In genomic region chr6:47044385-47045200, GRCm38 (mm10) we compare ENCODE assay signal across 9 mouse cellular contexts.
DNase-seq lines count a peak whose midpoint lies in the region; ATAC-seq and TF ChIP-seq lines count a peak whose summit lies in the region.
"Had no signal": no experiment of that assay in that cellular context is flagged by ENCODE, and none has a peak within 500 bp of the region (broad histone marks: within the 10 kb centered on the region; RNA-seq: fewer than 3 reads in every experiment).

No protein-coding gene starts in this region.

- no peak for DNase-seq in heart, adult 18-20 months
- DNase-seq in brain, adult 2 months (ENCODE audit: low read depth, low spot score), result peak; percentile 20
- DNase-seq in forebrain, postnatal 0 days, result peak; percentile 11
- DNase-seq in midbrain, embryonic 10.5 days (ENCODE audit: low spot score), result peak; percentile 39
- DNase-seq in urinary bladder, postnatal 4 days (ENCODE audit: low spot score in 2 of 2), result no peak
- DNase-seq in gastrocnemius, postnatal 25 days, result no peak
- no peak for DNase-seq in left cerebral cortex, adult 8-10 months (ENCODE audit: low spot score in 2 of 2)

- peak overlapping the region; percentile 76 for H3K4me2 ChIP-seq in heart, embryonic 13.5 days
- H3K4me2 ChIP-seq in forebrain, postnatal 0 days (ENCODE audit: low read depth), result peak overlapping the region; percentile 58

- H3K4me1 ChIP-seq in heart, embryonic 13.5 days, result no peaks in the 10 kb centered on the region
- no peaks in the 10 kb centered on the region for H3K4me1 ChIP-seq in forebrain, postnatal 0 days (ENCODE audit: insufficient read depth)
- peaks cover 5% of the 10 kb centered on the region for H3K4me1 ChIP-seq in midbrain, embryonic 10.5 days

- H3K9me3 ChIP-seq in heart, embryonic 13.5 days, result no peaks in the 10 kb centered on the region
- no peaks in the 10 kb centered on the region for H3K9me3 ChIP-seq in forebrain, postnatal 0 days (ENCODE audit: low read length)
- no peaks in the 10 kb centered on the region for H3K9me3 ChIP-seq in midbrain, embryonic 10.5 days (replicated peaks)

- ATAC-seq in heart, embryonic 13.5 days (ENCODE audit: extremely low read depth, insufficient number of reproducible peaks, low FRiP score, low TSS enrichment), result no peak
- ATAC-seq in forebrain, postnatal 0 days, result peak; percentile 53
- ATAC-seq: Patski had no signal

- TF ChIP-seq CTCF in forebrain, postnatal 0 days (IDR thresholded peaks at IDR 0.05; ENCODE audit: low read depth), result no peak

- no peaks in the 10 kb centered on the region for H3K36me3 ChIP-seq in heart, embryonic 13.5 days
- H3K36me3 ChIP-seq in forebrain, postnatal 0 days (ENCODE audit: insufficient read depth), result no peaks in the 10 kb centered on the region
- H3K36me3 ChIP-seq in midbrain, embryonic 10.5 days, result no peaks in the 10 kb centered on the region

- H3K9ac ChIP-seq in heart, embryonic 13.5 days, result peak overlapping the region; percentile 75
- peak overlapping the region; percentile 55 for H3K9ac ChIP-seq in forebrain, postnatal 0 days

- peak overlapping the region; percentile 56 for H3K4me3 ChIP-seq in heart, embryonic 13.5 days
- peak overlapping the region; percentile 38 for H3K4me3 ChIP-seq in forebrain, postnatal 0 days (ENCODE audit: low read depth, low read length)
- H3K4me3 ChIP-seq in midbrain, embryonic 10.5 days, result peak overlapping the region; percentile 60

- H3K27me3 ChIP-seq in heart, embryonic 13.5 days (replicated peaks), result no peaks in the 10 kb centered on the region
- H3K27me3 ChIP-seq in forebrain, postnatal 0 days (ENCODE audit: insufficient read depth, low read length), result no peaks in the 10 kb centered on the region
- peaks cover 20% of the 10 kb centered on the region for H3K27me3 ChIP-seq in midbrain, embryonic 10.5 days (ENCODE audit: low read depth, poor library complexity, severe bottlenecking)
- H3K27me3 ChIP-seq: Patski had no signal

- 4% methylated on average over 46 of the region's 46 CpGs for WGBS in heart, embryonic 13.5 days
- WGBS in forebrain, postnatal 0 days, result 7% methylated on average over 46 of the region's 46 CpGs
- WGBS in midbrain, embryonic 10.5 days, result 3% methylated on average over 46 of the region's 46 CpGs

- H3K27ac ChIP-seq in heart, embryonic 13.5 days (replicated peaks), result no peak overlapping the region
- H3K27ac ChIP-seq in forebrain, postnatal 0 days (ENCODE audit: low read depth, low read length), result no peak overlapping the region
- peak overlapping the region; percentile 77 for H3K27ac ChIP-seq in midbrain, embryonic 10.5 days (replicated peaks)

Comparison
In these comparisons a context has a peak if more than half of its experiments do, and no peak if none do; other contexts are left out.
1. DNase-seq: peak in brain, adult 2 months (single experiment), forebrain, postnatal 0 days (single experiment) and midbrain, embryonic 10.5 days (single experiment); none in heart, adult 18-20 months (0 of 2), urinary bladder, postnatal 4 days (0 of 2), gastrocnemius, postnatal 25 days (single experiment) and left cerebral cortex, adult 8-10 months (0 of 2).
2. Peak in every context shown above with its lines, with median percentiles within 50 percentile points of each other: H3K4me3 ChIP-seq.